Mouse (Mus musculus): ENCODE measurements around the gene Slc25a15. TPM values are rescaled to one million over a fixed set of nuclear protein-coding genes. Genes with fewer than 3 reads are reported as not detected.

The Slc25a15 gene
- total RNA-seq (2021), result 10 to 100 TPM; 24.1 to 35.7 TPM
- long read RNA-seq, experiment 1, transcript Slc25a15-201 (7 exons, 3,430 nt), result major isoform, 47 of 74 reads
- long read RNA-seq, experiment 1, partial matches to known transcripts, result 6 of 74 reads
- long read RNA-seq, experiment 1, other reads (novel, unspliced or antisense), result 21 of 74 reads
- long read RNA-seq, experiment 2, transcript Slc25a15-201 (7 exons, 3,430 nt), result major isoform, 20 of 33 reads
- long read RNA-seq, experiment 2, partial matches to known transcripts, result 1 of 33 reads
- long read RNA-seq, experiment 2, other reads (novel, unspliced or antisense), result 12 of 33 reads

GRCm38 (mm10) chr8:22398142-22398951, at the start of gene Slc25a15:
Gene Slc25a15, minus strand, starts transcription at chr8:22398597.
- peak; percentile 96 for DNase-seq

- DNase-seq, result no peak
These were observed 13.6 kb upstream of the Slc25a15 start for GRCm38 (mm10) chr8:22411971-22412370.

GRCm38 (mm10) chr8:22411282-22411702, 12.9 kb upstream of the Slc25a15 start, which contains the start of gene Mrps31:
Gene Mrps31, plus strand, starts transcription at chr8:22411361.
- peak; percentile 88 for DNase-seq

GRCm38 (mm10) chr8:22410688-22411281, 12.4 kb upstream of the Slc25a15 start:
- no peak for DNase-seq

GRCm38 (mm10) chr8:22405733-22406132, 7.3 kb upstream of the Slc25a15 start:
- no peak for DNase-seq

GRCm38 (mm10) chr8:22403235-22403634, 4.8 kb upstream of the Slc25a15 start:
- no peak for DNase-seq

- DNase-seq, result no peak
These were observed 2.2 kb upstream of the Slc25a15 start for GRCm38 (mm10) chr8:22400593-22400992.

- DNase-seq, result no peak
These were observed 986 bp upstream of the Slc25a15 start for GRCm38 (mm10) chr8:22399285-22399880.

GRCm38 (mm10) chr8:22397811-22398141, 621 bp downstream of the Slc25a15 start:
- no peak for DNase-seq

GRCm38 (mm10) chr8:22395256-22395655, 3.1 kb downstream of the Slc25a15 start:
- DNase-seq, result no peak

- no peak for DNase-seq
These were observed 3.9 kb downstream of the Slc25a15 start for GRCm38 (mm10) chr8:22394471-22394870.

- DNase-seq, result no peak
These were observed 7.5 kb downstream of the Slc25a15 start for GRCm38 (mm10) chr8:22390766-22391463.

GRCm38 (mm10) chr8:22389874-22390273, 8.5 kb downstream of the Slc25a15 start:
- no peak for DNase-seq

- no peak for DNase-seq
These were observed 13.2 kb downstream of the Slc25a15 start for GRCm38 (mm10) chr8:22385158-22385557.

- DNase-seq, result no peak
These were observed 15.4 kb downstream of the Slc25a15 start for GRCm38 (mm10) chr8:22382824-22383595.

- DNase-seq, result no peak
These were observed 17.5 kb downstream of the Slc25a15 start for GRCm38 (mm10) chr8:22380934-22381333.

GRCm38 (mm10) chr8:22376903-22377302, 21.5 kb downstream of the Slc25a15 start:
- DNase-seq, result peak; percentile 71

- no peak for DNase-seq
These were observed 22.1 kb downstream of the Slc25a15 start for GRCm38 (mm10) chr8:22376311-22376710.

GRCm38 (mm10) chr8:22359882-22360281, 38.5 kb downstream of the Slc25a15 start:
- DNase-seq, result no peak

- no peak for DNase-seq
These were observed 39.0 kb downstream of the Slc25a15 start for GRCm38 (mm10) chr8:22359359-22359758.

GRCm38 (mm10) chr8:22335426-22335825, 63.0 kb downstream of the Slc25a15 start:
- DNase-seq, result no peak

All from adrenal gland, postnatal 10 days (tissue).